Mouse (Mus musculus): ENCODE measurements at regions not wholly inside any gene's neighbourhood (a gene's known extent, or its start where the extent isn't known, plus 50 kb on each side); places are given as distances from the start of the nearest gene placed in this dataset.

GRCm38 (mm10) chr17:79521691-79522090 lies 90.0 kb upstream of the Rmdn2 start:
- Histone ChIP-seq H3K9me3 (ENCODE audit: control insufficient read depth, insufficient read depth, low read depth, low read length) (no peaks in the 10 kb centered on the region), H3K36me3 (ENCODE audit: control insufficient read depth, insufficient read depth, low read length, poor library complexity, severe bottlenecking) (no peaks in the 10 kb centered on the region), H3K9ac (ENCODE audit: insufficient read depth, low read depth, low read length, poor library complexity, severe bottlenecking) (no peak overlapping the region), H3K27ac (ENCODE audit: insufficient read depth, low read depth, low read length, poor library complexity, severe bottlenecking) (no peak overlapping the region), H3K4me1 (ENCODE audit: control insufficient read depth in 2 of 2, insufficient read depth in 2 of 2, low read length in 2 of 2, poor library complexity in 1 of 2) (no peaks in the 10 kb centered on the region), H3K4me3 (ENCODE audit: insufficient read depth in 1 of 2, low read depth in 1 of 2, low read length in 2 of 2, poor library complexity in 1 of 2, severe bottlenecking in 1 of 2) (no peak overlapping the region)
- TF ChIP-seq HCFC1 (IDR thresholded peaks at IDR 0.05; ENCODE audit: borderline replicate concordance, insufficient read depth, low read length): no peak
- TF ChIP-seq ZNF384 (IDR thresholded peaks at IDR 0.05; ENCODE audit: low read depth, low read length): no peak
- TF ChIP-seq CHD2 (IDR thresholded peaks at IDR 0.05; ENCODE audit: low read depth, low read length): no peak
- TF ChIP-seq ZC3H11A (IDR thresholded peaks at IDR 0.05; ENCODE audit: borderline replicate concordance, low read depth, low read length): no peak
- no peak for TF ChIP-seq MAFK (IDR thresholded peaks at IDR 0.05; ENCODE audit: insufficient read depth, low read depth, low read length)
- in situ Hi-C loops (cut with MboI; ENCODE audit: low sequenced_read_pairs in 2 of 2, unreplicated experiment in 2 of 2): no loop called here
- DNase-seq (ENCODE audit: low read depth, low spot score): no peak

- no peak overlapping the region for H3K9ac ChIP-seq (ENCODE audit: insufficient read depth, low read depth, low read length, poor library complexity, severe bottlenecking)
- H3K4me3 ChIP-seq (ENCODE audit: insufficient read depth in 1 of 2, low read depth in 1 of 2, low read length in 2 of 2, poor library complexity in 1 of 2, severe bottlenecking in 1 of 2): no peak overlapping the region
- TF ChIP-seq CHD2 (IDR thresholded peaks at IDR 0.05; ENCODE audit: low read depth, low read length) (no peak), MAFK (IDR thresholded peaks at IDR 0.05; ENCODE audit: insufficient read depth, low read depth, low read length) (no peak), HCFC1 (IDR thresholded peaks at IDR 0.05; ENCODE audit: borderline replicate concordance, insufficient read depth, low read length) (no peak), ZNF384 (IDR thresholded peaks at IDR 0.05; ENCODE audit: low read depth, low read length) (no peak), ZC3H11A (IDR thresholded peaks at IDR 0.05; ENCODE audit: borderline replicate concordance, low read depth, low read length) (no peak)
- H3K9me3 ChIP-seq (ENCODE audit: control insufficient read depth, insufficient read depth, low read depth, low read length): no peaks in the 10 kb centered on the region
- no peak overlapping the region for H3K27ac ChIP-seq (ENCODE audit: insufficient read depth, low read depth, low read length, poor library complexity, severe bottlenecking)
- H3K4me1 ChIP-seq (ENCODE audit: control insufficient read depth in 2 of 2, insufficient read depth in 2 of 2, low read length in 2 of 2, poor library complexity in 1 of 2): no peaks in the 10 kb centered on the region
- in situ Hi-C loops (cut with MboI; ENCODE audit: low sequenced_read_pairs in 2 of 2, unreplicated experiment in 2 of 2): no loop called here
- no peak for DNase-seq (ENCODE audit: low read depth, low spot score)
- no peaks in the 10 kb centered on the region for H3K36me3 ChIP-seq (ENCODE audit: control insufficient read depth, insufficient read depth, low read length, poor library complexity, severe bottlenecking)
Observed at GRCm38 (mm10) chr17:79523230-79523629, 88.4 kb upstream of the Rmdn2 start.

- Histone ChIP-seq H3K27ac (ENCODE audit: insufficient read depth, low read depth, low read length, poor library complexity, severe bottlenecking) (no peak overlapping the region), H3K36me3 (ENCODE audit: control insufficient read depth, insufficient read depth, low read length, poor library complexity, severe bottlenecking) (no peaks in the 10 kb centered on the region), H3K9me3 (ENCODE audit: control insufficient read depth, insufficient read depth, low read depth, low read length) (no peaks in the 10 kb centered on the region), H3K9ac (ENCODE audit: insufficient read depth, low read depth, low read length, poor library complexity, severe bottlenecking) (no peak overlapping the region), H3K4me1 (ENCODE audit: control insufficient read depth in 2 of 2, insufficient read depth in 2 of 2, low read length in 2 of 2, poor library complexity in 1 of 2) (no peaks in the 10 kb centered on the region), H3K4me3 (ENCODE audit: insufficient read depth in 1 of 2, low read depth in 1 of 2, low read length in 2 of 2, poor library complexity in 1 of 2, severe bottlenecking in 1 of 2) (no peak overlapping the region)
- no peak for TF ChIP-seq HCFC1 (IDR thresholded peaks at IDR 0.05; ENCODE audit: borderline replicate concordance, insufficient read depth, low read length)
- no peak for TF ChIP-seq MAFK (IDR thresholded peaks at IDR 0.05; ENCODE audit: insufficient read depth, low read depth, low read length)
- in situ Hi-C loops (cut with MboI; ENCODE audit: low sequenced_read_pairs in 2 of 2, unreplicated experiment in 2 of 2): no loop called here
- DNase-seq (ENCODE audit: low read depth, low spot score): no peak
Observed at GRCm38 (mm10) chr17:79527391-79527790, 84.3 kb upstream of the Rmdn2 start.

GRCm38 (mm10) chr17:79536549-79536948 lies 75.1 kb upstream of the Rmdn2 start:
- Histone ChIP-seq H3K4me3 (ENCODE audit: insufficient read depth in 1 of 2, low read depth in 1 of 2, low read length in 2 of 2, poor library complexity in 1 of 2, severe bottlenecking in 1 of 2) (no peak overlapping the region), H3K9me3 (ENCODE audit: control insufficient read depth, insufficient read depth, low read depth, low read length) (no peaks in the 10 kb centered on the region), H3K9ac (ENCODE audit: insufficient read depth, low read depth, low read length, poor library complexity, severe bottlenecking) (no peak overlapping the region), H3K4me1 (ENCODE audit: control insufficient read depth in 2 of 2, insufficient read depth in 2 of 2, low read length in 2 of 2, poor library complexity in 1 of 2) (no peaks in the 10 kb centered on the region), H3K36me3 (ENCODE audit: control insufficient read depth, insufficient read depth, low read length, poor library complexity, severe bottlenecking) (no peaks in the 10 kb centered on the region), H3K27ac (ENCODE audit: insufficient read depth, low read depth, low read length, poor library complexity, severe bottlenecking) (no peak overlapping the region)
- TF ChIP-seq CHD2 (IDR thresholded peaks at IDR 0.05; ENCODE audit: low read depth, low read length) (no peak), HCFC1 (IDR thresholded peaks at IDR 0.05; ENCODE audit: borderline replicate concordance, insufficient read depth, low read length) (no peak), ZC3H11A (IDR thresholded peaks at IDR 0.05; ENCODE audit: borderline replicate concordance, low read depth, low read length) (no peak), MAFK (IDR thresholded peaks at IDR 0.05; ENCODE audit: insufficient read depth, low read depth, low read length) (no peak), ZNF384 (IDR thresholded peaks at IDR 0.05; ENCODE audit: low read depth, low read length) (no peak)
- DNase-seq (ENCODE audit: low read depth, low spot score): no peak
- in situ Hi-C loops (cut with MboI; ENCODE audit: low sequenced_read_pairs in 2 of 2, unreplicated experiment in 2 of 2): no loop called here

GRCm38 (mm10) chr17:79538789-79539188 lies 72.9 kb upstream of the Rmdn2 start:
- TF ChIP-seq ZC3H11A (IDR thresholded peaks at IDR 0.05; ENCODE audit: borderline replicate concordance, low read depth, low read length) (no peak), CHD2 (IDR thresholded peaks at IDR 0.05; ENCODE audit: low read depth, low read length) (no peak), MAFK (IDR thresholded peaks at IDR 0.05; ENCODE audit: insufficient read depth, low read depth, low read length) (no peak), HCFC1 (IDR thresholded peaks at IDR 0.05; ENCODE audit: borderline replicate concordance, insufficient read depth, low read length) (no peak), ZNF384 (IDR thresholded peaks at IDR 0.05; ENCODE audit: low read depth, low read length) (no peak)

More at GRCm38 (mm10) chr17:79538789-79539188, 72.9 kb upstream of the Rmdn2 start:
- Histone ChIP-seq H3K27ac (ENCODE audit: insufficient read depth, low read depth, low read length, poor library complexity, severe bottlenecking) (no peak overlapping the region), H3K36me3 (ENCODE audit: control insufficient read depth, insufficient read depth, low read length, poor library complexity, severe bottlenecking) (no peaks in the 10 kb centered on the region), H3K4me1 (ENCODE audit: control insufficient read depth in 2 of 2, insufficient read depth in 2 of 2, low read length in 2 of 2, poor library complexity in 1 of 2) (no peaks in the 10 kb centered on the region), H3K9me3 (ENCODE audit: control insufficient read depth, insufficient read depth, low read depth, low read length) (no peaks in the 10 kb centered on the region), H3K9ac (ENCODE audit: insufficient read depth, low read depth, low read length, poor library complexity, severe bottlenecking) (no peak overlapping the region), H3K4me3 (ENCODE audit: insufficient read depth in 1 of 2, low read depth in 1 of 2, low read length in 2 of 2, poor library complexity in 1 of 2, severe bottlenecking in 1 of 2) (no peak overlapping the region)
- no peak for DNase-seq (ENCODE audit: low read depth, low spot score)
- in situ Hi-C loops (cut with MboI; ENCODE audit: low sequenced_read_pairs in 2 of 2, unreplicated experiment in 2 of 2): no loop called here

Measured in ES-E14 (cell line).